Mouse (Mus musculus) MEL (cell line): ENCODE results near the gene Rac2. TPM values are rescaled to one million over a fixed set of nuclear protein-coding genes. Genes with fewer than 3 reads are reported as not detected.

Source experiments
- DNase-seq: peaks from one replicate; pipeline ENCODE4 v3.0.0; 2011; ENCODE audit warnings: low read depth, low spot score
- H3K27ac ChIP-seq: 2 replicates; pipeline ENCODE4 v1.5.1; 2012; ENCODE audit warnings: low read depth, mild to moderate bottlenecking, control low read depth, low read length, moderate library complexity; ENCODE audit not compliant: control insufficient read depth
- H3K27me3 ChIP-seq, 2 experiments: fragments of 150-350 bp in 1 of 2; sonication (generic) in 1 of 2; 2 replicates each; pipeline ENCODE4 v1.6.1; 2012; ENCODE audit warnings: low read length in 2 of 2, mild to moderate bottlenecking in 2 of 2, improper control_type of control experiment in 1 of 2, moderate library complexity in 1 of 2; ENCODE audit not compliant: insufficient read depth in 2 of 2, control insufficient read depth in 1 of 2
- H3K36me3 ChIP-seq, 2 experiments: 2 replicates each; pipeline ENCODE4 v1.6.1; 2012 to 2014; ENCODE audit warnings: low read length in 2 of 2, improper control_type of control experiment in 1 of 2, inconsistent platforms in 1 of 2, mild to moderate bottlenecking in 1 of 2; ENCODE audit not compliant: insufficient read depth in 2 of 2, control insufficient read depth in 1 of 2
- H3K4me1 ChIP-seq, 2 experiments: fragments of 150-350 bp in 1 of 2; sonication (generic) in 1 of 2; 2 replicates each; pipeline ENCODE4 v1.6.1; 2012; ENCODE audit warnings: low read length in 2 of 2, improper control_type of control experiment in 1 of 2, mild to moderate bottlenecking in 1 of 2; ENCODE audit not compliant: insufficient read depth in 2 of 2, control insufficient read depth in 1 of 2
- H3K4me3 ChIP-seq, 2 experiments: fragments of 150-350 bp in 1 of 2; sonication (generic) in 1 of 2; 2 replicates each; pipeline ENCODE4 v1.5.1; 2012; ENCODE audit warnings: low read depth in 2 of 2, low read length in 2 of 2, mild to moderate bottlenecking in 2 of 2, moderate library complexity in 2 of 2, control low read depth in 1 of 2, improper control_type of control experiment in 1 of 2; ENCODE audit not compliant: control insufficient read depth in 1 of 2, insufficient read depth in 1 of 2
- H3K79me2 ChIP-seq: 2 replicates; pipeline ENCODE4 v1.6.1; 2012; ENCODE audit warnings: mild to moderate bottlenecking, low read length, moderate library complexity; ENCODE audit not compliant: control insufficient read depth, poor library complexity, insufficient read depth
- H3K9ac ChIP-seq: 2 replicates; pipeline ENCODE4 v1.6.1; 2012; ENCODE audit warnings: low read depth, mild to moderate bottlenecking, control low read depth, low read length, moderate library complexity; ENCODE audit not compliant: control insufficient read depth, poor library complexity, severe bottlenecking
- H3K9me3 ChIP-seq: fragments of 150-350 bp; sonication (generic); replicated peaks from 2 replicates; pipeline ENCODE4 v1.6.1; 2012; ENCODE audit warnings: mild to moderate bottlenecking, low read length, improper control_type of control experiment, moderate library complexity; ENCODE audit not compliant: insufficient read depth
- BHLHE40 ChIP-seq: IDR thresholded peaks from 2 replicates; pipeline ENCODE4 v1.6.1; 2012; ENCODE audit warnings: low read depth, mild to moderate bottlenecking, inconsistent platforms, low read length, improper control_type of control experiment, borderline replicate concordance
- CHD1 ChIP-seq: IDR thresholded peaks from 2 replicates; pipeline ENCODE4 v1.6.1; 2012; ENCODE audit warnings: low read depth, mild to moderate bottlenecking, inconsistent platforms, low read length, improper control_type of control experiment
- E2F4 ChIP-seq: IDR thresholded peaks from 2 replicates; pipeline ENCODE4 v1.6.1; 2011; ENCODE audit warnings: low read depth, low read length, improper control_type of control experiment, borderline replicate concordance
- GATA1 ChIP-seq: IDR thresholded peaks from 2 replicates; pipeline ENCODE4 v1.6.1; 2011; ENCODE audit warnings: low read depth, low read length, improper control_type of control experiment
- HCFC1 ChIP-seq: IDR thresholded peaks from 2 replicates; pipeline ENCODE4 v1.6.1; 2012; ENCODE audit warnings: low read depth, mild to moderate bottlenecking, inconsistent platforms, low read length, improper control_type of control experiment, moderate library complexity
- JUND ChIP-seq: IDR thresholded peaks from 2 replicates; pipeline ENCODE4 v1.6.1; 2011; ENCODE audit warnings: low read depth, mild to moderate bottlenecking, improper control_type of control experiment, low read length
- KAT2A ChIP-seq: conservative IDR thresholded peaks from 2 replicates; pipeline ENCODE4 v1.6.1; 2012; ENCODE audit warnings: low read depth, low read length, improper control_type of control experiment, inconsistent platforms
- MAFK ChIP-seq: IDR thresholded peaks from 2 replicates; pipeline ENCODE4 v1.6.1; 2011; ENCODE audit warnings: low read depth, mild to moderate bottlenecking, low read length, improper control_type of control experiment, borderline replicate concordance
- MEF2A ChIP-seq: IDR thresholded peaks from 2 replicates; pipeline ENCODE4 v1.6.1; 2014; ENCODE audit warnings: low read depth, mild to moderate bottlenecking, inconsistent platforms, low read length, improper control_type of control experiment; ENCODE audit not compliant: poor library complexity, insufficient replicate concordance, severe bottlenecking; ENCODE audit errors: extremely low read depth
- MYC ChIP-seq: IDR thresholded peaks from 2 replicates; pipeline ENCODE4 v1.6.1; 2011; ENCODE audit warnings: low read depth, mild to moderate bottlenecking, low read length, improper control_type of control experiment, moderate library complexity
- NRF1 ChIP-seq: IDR thresholded peaks from 2 replicates; pipeline ENCODE4 v1.6.1; 2014; ENCODE audit warnings: low read depth, mild to moderate bottlenecking, inconsistent platforms, low read length, improper control_type of control experiment, moderate library complexity; ENCODE audit not compliant: poor library complexity, insufficient read depth, severe bottlenecking
- POLR2AphosphoS5 ChIP-seq: IDR thresholded peaks from 2 replicates; pipeline ENCODE4 v1.6.1; 2012; ENCODE audit warnings: low read depth, borderline replicate concordance, mild to moderate bottlenecking, inconsistent platforms, low read length, moderate library complexity, mixed read lengths
- RAD21 ChIP-seq: IDR thresholded peaks from 2 replicates; pipeline ENCODE4 v1.6.1; 2011; ENCODE audit warnings: mild to moderate bottlenecking, low read depth, low read length, improper control_type of control experiment
- SMC3 ChIP-seq: IDR thresholded peaks from 2 replicates; pipeline ENCODE4 v1.6.1; 2011; ENCODE audit warnings: low read depth, low read length, improper control_type of control experiment
- TBP ChIP-seq: IDR thresholded peaks from 2 replicates; pipeline ENCODE4 v1.8.0; 2011; ENCODE audit warnings: low read depth, low read length, improper control_type of control experiment
- TCF12 ChIP-seq: IDR thresholded peaks from 2 replicates; pipeline ENCODE4 v1.6.1; 2014; ENCODE audit warnings: low read depth, mild to moderate bottlenecking, inconsistent platforms, low read length, improper control_type of control experiment, moderate library complexity
- USF2 ChIP-seq, 2 experiments: IDR thresholded peaks; 2 replicates each; pipeline ENCODE4 v1.6.1; 2011 to 2012; ENCODE audit warnings: improper control_type of control experiment in 2 of 2, low read length in 2 of 2, borderline replicate concordance in 1 of 2, inconsistent platforms in 1 of 2, low read depth in 1 of 2, mild to moderate bottlenecking in 1 of 2; ENCODE audit not compliant: insufficient read depth in 1 of 2
- ZC3H11A ChIP-seq: IDR thresholded peaks from 2 replicates; pipeline ENCODE4 v1.6.1; 2012; ENCODE audit warnings: low read depth, mild to moderate bottlenecking, inconsistent platforms, low read length, improper control_type of control experiment
- ZKSCAN1 ChIP-seq: IDR thresholded peaks from 2 replicates; pipeline ENCODE4 v1.6.1; 2012; ENCODE audit warnings: low read depth, mild to moderate bottlenecking, inconsistent platforms, low read length, improper control_type of control experiment, moderate library complexity
- ZMIZ1 ChIP-seq: IDR thresholded peaks from 2 replicates; pipeline ENCODE4 v1.6.1; 2012; ENCODE audit warnings: low read depth, mild to moderate bottlenecking, inconsistent platforms, low read length, improper control_type of control experiment, moderate library complexity
- ZNF384 ChIP-seq: IDR thresholded peaks from 2 replicates; pipeline ENCODE4 v1.6.1; 2012; ENCODE audit warnings: low read depth, mild to moderate bottlenecking, inconsistent platforms, low read length, improper control_type of control experiment
- polyA plus RNA-seq, 2 experiments: library from polyadenylated mRNA; stranded (reverse) in 1 of 2; unstranded in 1 of 2; fragments of >175 nt in 1 of 2; fragments of >200 nt in 1 of 2; gene quantifications; 2 replicates each; pipeline versions ENCODE4 v1.2.1 to v1.2.4; 2012; ENCODE audit warnings: low replicate concordance in 2 of 2, low read depth in 1 of 2; ENCODE audit not compliant: insufficient read length in 2 of 2, insufficient read depth in 1 of 2, missing spikeins in 1 of 2
- total RNA-seq: library from RNA; depleted of rRNA; stranded (reverse); fragments of 300-350 nt; gene quantifications from 2 replicates; pipeline ENCODE4 v1.2.3, GENCODE M21; 2012

Rac2 gene
- total and polyA plus RNA-seq, 3 experiments: 257 to 881 (median 772) TPM

- peak; percentile 73 for TF ChIP-seq MYC
- 0 out of 2 replicates have a peak, but pooled peaks have one; percentile 60 for TF ChIP-seq CHD1
- TF ChIP-seq E2F4: no peak
- TF ChIP-seq HCFC1: peak; percentile 71
Observed at GRCm38 (mm10) chr15:78572658-78573397, at the start of gene Rac2 (continued).

GRCm38 (mm10) chr15:78616973-78617372, 44.4 kb upstream of the Rac2 start:
- H3K4me3 ChIP-seq: no peak overlapping the region
- H3K27ac ChIP-seq: no peak overlapping the region
- H3K36me3 ChIP-seq: no peaks in the 10 kb centered on the region
- no peaks in the 10 kb centered on the region for H3K4me1 ChIP-seq
- no peak overlapping the region for H3K9ac ChIP-seq
- no peaks in the 10 kb centered on the region for H3K9me3 ChIP-seq
- no peaks in the 10 kb centered on the region for H3K27me3 ChIP-seq
- DNase-seq: no peak
- TF ChIP-seq MEF2A (no peak), E2F4 (no peak), ZC3H11A (no peak), ZNF384 (no peak), TBP (no peak), SMC3 (no peak), USF2 (IDR thresholded peaks at IDR 0.05; ENCODE audit: borderline replicate concordance in 1 of 2, insufficient read depth in 1 of 2, low read depth in 1 of 2, low read length in 2 of 2) (no peak), ZKSCAN1 (no peak), MYC (no peak), CHD1 (no peak), JUND (no peak), KAT2A (no peak), BHLHE40 (no peak), RAD21 (no peak)
- no peaks in the 10 kb centered on the region for H3K79me2 ChIP-seq

- Histone ChIP-seq H3K79me2 (no peaks in the 10 kb centered on the region), H3K36me3 (no peaks in the 10 kb centered on the region), H3K9me3 (no peaks in the 10 kb centered on the region), H3K27ac (no peak overlapping the region), H3K9ac (no peak overlapping the region), H3K4me1 (no peaks in the 10 kb centered on the region), H3K27me3 (no peaks in the 10 kb centered on the region), H3K4me3 (no peak overlapping the region)
- no peak for DNase-seq
- TF ChIP-seq MAFK (no peak), TCF12 (no peak), NRF1 (no peak), ZMIZ1 (no peak), POLR2AphosphoS5 (no peak), ZC3H11A (no peak), BHLHE40 (no peak), MEF2A (no peak), GATA1 (no peak), CHD1 (no peak)
Observed at GRCm38 (mm10) chr15:78614536-78614935, 42.0 kb upstream of the Rac2 start.
